Mouse (Mus musculus) urinary bladder, postnatal 14 days (tissue): ENCODE data around the gene 6030452D12Rik.

ENCODE experiments used
- DNase-seq: peaks from one replicate; pipeline ENCODE4 v3.0.0; 2021; ENCODE audit warnings: low spot score

6030452D12Rik gene

GRCm38 (mm10) chr8:106500018-106500685, at the start of gene 6030452D12Rik:
Gene 6030452D12Rik (plus strand): TSS chr8:106500522.
- peak; percentile 14 for DNase-seq

DNA sequence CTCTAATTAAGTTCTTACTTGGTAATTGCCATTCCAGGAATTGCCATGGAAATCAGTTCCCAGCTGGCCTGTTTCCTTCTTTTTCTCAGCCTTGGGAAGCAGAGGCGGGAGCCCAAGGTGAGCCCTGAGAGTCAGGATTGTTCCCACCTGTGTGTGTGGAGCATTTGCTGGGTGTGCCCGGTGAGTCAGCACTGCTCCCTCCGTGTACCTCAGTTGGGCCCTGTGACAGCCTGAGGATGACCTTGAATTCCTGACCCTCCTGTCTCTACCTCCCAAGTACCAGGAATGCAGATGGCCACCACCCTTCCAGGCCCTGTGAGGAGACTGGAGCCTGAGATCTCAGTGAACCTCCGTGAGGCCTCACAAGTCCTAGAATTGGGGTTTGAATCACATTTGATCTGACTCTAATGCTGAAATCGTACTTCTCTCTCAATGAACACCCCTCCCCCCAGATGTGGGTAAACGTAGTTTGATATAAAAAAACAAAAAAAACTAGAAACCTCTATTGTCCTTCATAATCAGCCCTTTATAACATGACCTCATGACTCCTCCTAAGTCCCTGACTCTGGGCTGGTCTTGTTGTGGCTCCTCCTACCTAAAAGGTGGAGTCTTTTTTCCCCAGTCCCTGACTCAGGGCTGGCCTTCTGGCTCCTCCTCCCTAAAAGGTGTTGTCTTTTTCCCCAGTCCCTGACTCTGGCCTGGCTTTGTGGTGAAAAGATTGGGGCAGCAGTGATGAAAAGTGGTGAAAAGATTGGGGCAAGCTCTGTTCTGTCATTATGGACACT, 48.8 kb upstream of the 6030452D12Rik start:
- DNase-seq = no peak

- DNase-seq = no peak
These were observed 47.4 kb upstream of the 6030452D12Rik start for GRCm38 (mm10) chr8:106452701-106453481.

GRCm38 (mm10) chr8:106454036-106454435, 46.3 kb upstream of the 6030452D12Rik start:
- DNase-seq = no peak

GRCm38 (mm10) chr8:106462131-106462530, 38.2 kb upstream of the 6030452D12Rik start:
- DNase-seq = no peak

DNA sequence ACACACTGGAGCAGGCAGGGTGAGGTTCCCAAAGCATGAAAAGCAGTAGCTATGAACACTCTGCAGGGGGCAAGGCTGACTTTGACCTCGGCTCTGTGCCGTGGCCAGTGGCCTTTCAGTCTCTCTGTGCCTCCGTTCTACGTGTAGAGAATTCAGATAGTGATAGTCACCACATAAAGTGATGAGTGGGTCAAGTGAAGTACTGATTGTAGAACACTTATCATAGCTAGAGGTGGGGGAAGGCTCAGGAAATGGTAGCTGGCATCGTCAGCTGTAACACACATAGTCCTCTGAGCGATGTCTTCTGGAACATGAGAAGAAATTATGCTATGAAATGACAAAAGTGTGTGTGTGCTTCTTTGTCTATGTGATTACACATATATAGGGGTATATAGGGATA, 36.5 kb upstream of the 6030452D12Rik start:
- DNase-seq = no peak

- DNase-seq = no peak
These were observed 30.8 kb upstream of the 6030452D12Rik start for GRCm38 (mm10) chr8:106469485-106469884.

DNA sequence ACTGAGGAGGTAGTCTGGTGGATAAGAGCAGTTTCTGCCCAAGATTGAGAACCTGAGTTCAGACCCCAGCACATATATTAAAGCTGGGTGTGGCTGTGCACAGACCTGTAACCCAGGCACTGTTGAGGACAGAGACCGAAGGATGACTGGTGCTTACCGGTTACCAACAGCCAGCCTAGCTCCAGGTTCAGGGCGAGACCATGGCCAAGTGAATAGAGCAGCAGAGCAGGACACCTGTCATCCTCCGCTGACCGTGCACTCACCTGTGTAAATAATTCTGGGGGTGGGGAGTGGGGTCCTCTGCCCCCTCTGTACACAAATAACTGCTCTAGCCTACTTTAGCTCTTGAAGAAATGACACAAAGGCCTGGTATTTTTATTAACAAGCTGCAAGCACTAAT, 26.3 kb upstream of the 6030452D12Rik start:
- no peak for DNase-seq

- no peak for DNase-seq
These were observed 3.9 kb downstream of the 6030452D12Rik start for GRCm38 (mm10) chr8:106504241-106504640.

DNA sequence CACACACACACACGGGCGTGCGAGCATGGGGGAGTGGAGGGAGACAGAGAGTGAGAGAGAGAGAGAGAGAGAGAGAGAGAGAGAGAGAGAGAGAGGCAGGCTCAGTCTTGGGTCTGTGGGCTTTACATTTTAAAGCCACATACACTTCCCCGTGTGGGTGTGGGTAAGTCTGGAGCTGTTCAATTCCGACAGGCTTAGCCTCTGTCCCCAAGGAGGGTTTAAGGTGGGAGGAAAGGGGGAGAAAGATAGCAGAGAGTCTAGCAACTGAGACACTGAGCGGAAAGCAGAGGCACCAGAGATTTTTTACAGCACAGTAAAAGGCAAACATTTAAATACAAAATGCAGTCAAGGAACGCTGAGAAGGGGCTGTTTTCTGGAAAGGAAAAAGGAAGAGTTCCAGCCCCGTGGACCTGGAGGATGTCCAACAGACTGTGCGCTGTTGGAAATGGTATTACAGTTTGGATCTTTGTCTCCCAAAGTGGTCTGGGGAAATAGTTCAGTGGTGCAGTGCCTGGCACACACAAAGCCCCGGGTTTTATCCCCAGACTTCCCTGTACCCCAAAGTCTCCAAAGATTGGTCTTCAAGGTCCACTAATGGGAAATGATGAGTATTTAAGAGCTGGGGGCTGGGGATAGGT, 5.1 kb downstream of the 6030452D12Rik start:
- no peak for DNase-seq

- no peak for DNase-seq
These were observed 5.8 kb downstream of the 6030452D12Rik start for GRCm38 (mm10) chr8:106506106-106506505.

DNA sequence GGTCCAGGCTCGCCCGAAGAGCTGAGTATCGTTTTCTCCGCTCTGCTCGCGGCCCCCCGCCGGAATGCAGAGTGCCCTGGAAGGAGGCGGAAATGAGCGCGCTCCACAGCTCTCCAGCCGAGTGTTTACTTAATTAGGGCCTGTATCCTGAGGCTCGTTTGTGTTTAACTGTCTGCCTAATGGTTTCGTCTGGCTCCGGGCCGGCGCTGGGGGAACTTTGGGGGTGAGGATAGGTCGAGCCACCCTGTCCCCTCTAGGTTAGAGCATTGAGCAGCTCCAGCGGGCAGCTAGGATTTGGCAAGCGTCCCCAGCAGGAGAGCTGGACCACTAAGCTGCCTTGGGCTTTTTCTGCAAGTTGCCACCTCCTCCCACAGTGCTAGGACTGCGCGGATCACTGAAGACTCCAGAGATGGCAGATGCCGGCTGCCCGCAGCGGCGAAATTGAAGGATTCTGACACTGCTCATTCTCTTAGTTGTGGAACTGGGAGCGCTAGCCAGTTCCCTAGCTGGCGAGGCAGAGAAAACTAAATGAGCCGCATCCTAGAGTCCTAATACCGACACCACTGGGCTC, 7.5 kb downstream of the 6030452D12Rik start:
- no peak for DNase-seq

GRCm38 (mm10) chr8:106508456-106508855, 8.1 kb downstream of the 6030452D12Rik start:
- DNase-seq = no peak

DNA sequence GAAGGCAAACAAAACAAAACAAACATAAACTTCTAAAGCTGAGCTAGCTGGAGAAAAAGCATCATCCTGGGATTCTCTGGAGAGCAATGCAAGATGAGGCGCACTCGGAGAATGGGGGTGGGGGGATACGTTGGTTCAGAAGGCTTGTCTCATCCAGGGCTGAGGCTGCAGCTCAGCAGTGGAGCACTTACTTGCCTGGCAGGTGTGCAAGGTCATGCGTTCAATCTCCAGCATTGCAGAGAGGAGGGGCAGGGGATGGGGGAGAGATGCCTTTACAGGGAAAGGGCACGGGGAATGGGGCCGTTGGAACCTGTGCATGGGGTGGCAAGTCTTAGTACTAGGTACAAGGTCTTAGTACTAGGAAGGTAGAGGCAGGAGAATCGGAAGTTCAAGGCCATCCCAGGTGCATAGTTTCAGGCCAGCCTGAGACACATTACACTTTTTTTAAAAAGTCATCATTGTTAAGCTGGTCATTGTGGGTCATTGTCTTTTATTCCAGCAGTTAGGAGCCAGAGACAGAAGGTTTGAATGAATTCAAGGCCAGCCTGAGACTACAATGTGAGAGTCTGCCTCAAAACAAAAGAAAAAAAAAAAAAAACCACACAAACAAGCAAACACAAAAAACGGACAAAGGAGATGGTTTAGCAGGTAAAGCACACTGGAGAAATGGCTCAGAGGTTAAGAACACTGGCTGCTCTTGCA, 8.9 kb downstream of the 6030452D12Rik start:
- no peak for DNase-seq

DNA sequence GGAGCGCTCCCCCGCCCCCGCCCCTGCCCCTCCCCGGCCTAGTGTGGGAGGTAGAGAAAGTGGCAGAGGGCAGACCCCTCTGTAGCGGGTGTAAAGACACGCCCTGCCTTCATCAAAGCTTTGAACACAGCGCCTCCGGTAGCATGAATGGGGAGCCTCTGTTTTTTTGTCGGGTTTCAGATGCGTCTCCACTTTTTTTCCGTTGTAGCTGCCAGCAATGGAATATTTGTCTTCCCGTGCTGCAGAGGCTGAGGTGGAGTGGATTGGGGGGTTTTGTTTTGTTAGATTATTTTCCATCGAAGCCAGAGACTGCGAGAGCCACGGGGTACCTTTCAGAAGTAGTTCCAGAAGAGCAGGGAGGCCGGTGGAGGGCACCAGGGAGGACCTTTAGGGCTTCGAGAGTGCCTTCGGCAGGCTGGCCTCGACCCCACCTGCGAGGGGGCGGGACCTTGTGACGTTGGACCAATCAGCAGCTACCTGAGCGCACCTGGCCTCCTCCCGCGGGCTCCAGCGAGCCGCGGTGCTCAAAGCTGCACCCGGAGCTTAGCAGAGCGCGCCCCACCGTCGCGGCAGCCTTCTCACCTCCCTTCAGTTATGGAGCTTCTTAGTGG, 10.1 kb downstream of the 6030452D12Rik start, which contains the start of gene Cdh3:
Gene Cdh3, plus strand, starts transcription at position 527 of the 611 bp plus-strand sequence.
- DNase-seq = peak; percentile 91

GRCm38 (mm10) chr8:106511065-106511501, 10.8 kb downstream of the 6030452D12Rik start:
- DNase-seq = peak; percentile 35

GRCm38 (mm10) chr8:106511531-106512041, 11.3 kb downstream of the 6030452D12Rik start:
- DNase-seq = no peak

- peak; percentile 43 for DNase-seq
These were observed 12.3 kb downstream of the 6030452D12Rik start for GRCm38 (mm10) chr8:106512475-106513150.

- no peak for DNase-seq
These were observed 15.7 kb downstream of the 6030452D12Rik start for GRCm38 (mm10) chr8:106515946-106516479.
